ENCODE assay signal across 12 mouse cellular contexts in genomic region chr13:59726139-59726867, GRCm38 (mm10). TPM values are rescaled to one million over a fixed set of nuclear protein-coding genes. Genes with fewer than 3 reads are reported as not detected.
A peak's percentile ranks its signal among the peaks of the same experiment; 100 is the strongest.
DNase-seq lines count a peak whose midpoint lies in the region; ATAC-seq and TF ChIP-seq lines count a peak whose summit lies in the region.
"Had no signal": no experiment of that assay in that cellular context is flagged by ENCODE, and none has a peak within 500 bp of the region (broad histone marks: within the 10 kb centered on the region; RNA-seq: fewer than 3 reads in every experiment).

No protein-coding gene starts in this region.

- peaks cover 6% of the 10 kb centered on the region for H3K4me1 ChIP-seq in forebrain, embryonic 12.5 days
- H3K4me1 ChIP-seq in limb, embryonic 13.5 days: peaks cover 14% of the 10 kb centered on the region
- H3K4me1 ChIP-seq in neural tube, embryonic 15.5 days: peaks cover 19% of the 10 kb centered on the region

- ATAC-seq in forebrain, embryonic 12.5 days (ENCODE audit: low FRiP score): no peak
- ATAC-seq in limb, embryonic 13.5 days (ENCODE audit: low FRiP score, low read depth): no peak
- ATAC-seq in neural tube, embryonic 15.5 days (ENCODE audit: low FRiP score): no peak
- no peak for ATAC-seq in frontal cortex, adult (ENCODE audit: low TSS enrichment)

- WGBS in forebrain, embryonic 12.5 days: 39% methylated on average over 29 of the region's 29 CpGs
- 22% methylated on average over 29 of the region's 29 CpGs for WGBS in limb, embryonic 13.5 days
- WGBS in neural tube, embryonic 15.5 days: 27% methylated on average over 29 of the region's 29 CpGs

- no peak for DNase-seq in layer of hippocampus, adult 2 months (ENCODE audit: low spot score in 2 of 2)
- no peak for DNase-seq in layer of hippocampus, adult 9-10 months (ENCODE audit: low spot score)
- no peak for DNase-seq in frontal cortex, postnatal 25 days (ENCODE audit: low spot score in 2 of 2)
- no peak for DNase-seq in layer of hippocampus, postnatal 10 days (ENCODE audit: low spot score in 2 of 2)
- DNase-seq: kidney, adult 11 months; thymus, adult 18-20 months had no signal

- H3K36me3 ChIP-seq in forebrain, embryonic 12.5 days (replicated peaks): no peaks in the 10 kb centered on the region
- no peaks in the 10 kb centered on the region for H3K36me3 ChIP-seq in limb, embryonic 13.5 days
- no peaks in the 10 kb centered on the region for H3K36me3 ChIP-seq in neural tube, embryonic 15.5 days

- no peak overlapping the region for H3K9ac ChIP-seq in forebrain, embryonic 12.5 days
- peak overlapping the region; percentile 39; the same call in 1 of the 2 replicates for H3K9ac ChIP-seq in limb, embryonic 13.5 days
- no peak overlapping the region for H3K9ac ChIP-seq in neural tube, embryonic 15.5 days (replicated peaks)

- 0 out of 2 replicates have a peak, but pooled peaks cover 13% of the 10 kb centered on the region for H3K27me3 ChIP-seq in forebrain, embryonic 12.5 days
- H3K27me3 ChIP-seq in limb, embryonic 13.5 days: peaks cover 3% of the 10 kb centered on the region; the same call in 1 of the 2 replicates
- 0 out of 2 replicates have a peak, but pooled peaks cover 5% of the 10 kb centered on the region for H3K27me3 ChIP-seq in neural tube, embryonic 15.5 days (replicated peaks)

- no peak for TF ChIP-seq CTCF in layer of hippocampus, adult 2 months (conservative IDR thresholded peaks at IDR 0.05)

- no peaks in the 10 kb centered on the region for H3K9me3 ChIP-seq in forebrain, embryonic 12.5 days
- H3K9me3 ChIP-seq in limb, embryonic 13.5 days: no peaks in the 10 kb centered on the region
- H3K9me3 ChIP-seq in neural tube, embryonic 15.5 days (replicated peaks): no peaks in the 10 kb centered on the region

- peak overlapping the region; percentile 38 for H3K4me2 ChIP-seq in forebrain, embryonic 12.5 days
- peak overlapping the region; percentile 57 for H3K4me2 ChIP-seq in limb, embryonic 13.5 days (replicated peaks)
- H3K4me2 ChIP-seq in neural tube, embryonic 15.5 days: peak overlapping the region; percentile 45

- no peak overlapping the region for H3K27ac ChIP-seq in layer of hippocampus, adult 2 months
- no peak overlapping the region for H3K27ac ChIP-seq in forebrain, embryonic 12.5 days
- no peak overlapping the region for H3K27ac ChIP-seq in limb, embryonic 13.5 days
- no peak overlapping the region for H3K27ac ChIP-seq in neural tube, embryonic 15.5 days (replicated peaks)

- H3K4me3 ChIP-seq in layer of hippocampus, adult 2 months: peak overlapping the region; percentile 32; the same call in 1 of the 2 replicates
- no peak overlapping the region for H3K4me3 ChIP-seq in forebrain, embryonic 12.5 days (replicated peaks)
- H3K4me3 ChIP-seq in limb, embryonic 13.5 days: peak overlapping the region; percentile 25
- no peak overlapping the region; the same call in 1 of the 2 replicates for H3K4me3 ChIP-seq in neural tube, embryonic 15.5 days (replicated peaks)
- H3K4me3 ChIP-seq: myocyte had no signal

RNA-seq across cellular contexts. Expression of gene Spata31d1d, which starts 5.2 kb away (rescaled TPM):
- total RNA-seq in layer of hippocampus, adult 2 months (2021): not detected
- not detected in 2 replicates for polyA plus RNA-seq in forebrain, embryonic 12.5 days (2016; fragmentation: Nextera tagmentation; extraction: Ambion mirVana)
- not detected in 2 replicates for polyA plus RNA-seq in limb, embryonic 13.5 days (2015; fragmentation: Nextera tagmentation; extraction: Ambion mirVana)
- polyA plus RNA-seq in neural tube, embryonic 15.5 days (2015; fragmentation: Nextera tagmentation; extraction: Ambion mirVana): not detected in 2 replicates
- not detected for total RNA-seq in layer of hippocampus, postnatal 10 days (2021)
- polyA plus RNA-seq: myocyte had no signal

RNA-seq across cellular contexts. Expression of gene Spata31d1b, which starts 14.2 kb away (rescaled TPM):
- under 1 TPM in 1 of 2 experiments, not detected in 1; 0.12 TPM for total RNA-seq in layer of hippocampus, adult 2 months (2021)
- polyA plus RNA-seq in forebrain, embryonic 12.5 days (2016; fragmentation: Nextera tagmentation; extraction: Ambion mirVana): not detected in 2 replicates
- polyA plus RNA-seq in limb, embryonic 13.5 days (2015; fragmentation: Nextera tagmentation; extraction: Ambion mirVana): not detected in 2 replicates
- not detected in 2 replicates for polyA plus RNA-seq in neural tube, embryonic 15.5 days (2015; fragmentation: Nextera tagmentation; extraction: Ambion mirVana)
- total RNA-seq in layer of hippocampus, postnatal 10 days (2021): under 1 TPM in 1 of 2 experiments, not detected in 1; 0.11 TPM
- polyA plus RNA-seq: myocyte had no signal

RNA-seq across cellular contexts. Expression of gene Spata31d1a, which starts 16.2 kb away (rescaled TPM):
- under 1 TPM; 0.22 to 0.26 TPM for total RNA-seq in layer of hippocampus, adult 2 months (2021)
- 0.17 and 0.28 TPM in 2 replicates for polyA plus RNA-seq in forebrain, embryonic 12.5 days (2016; fragmentation: Nextera tagmentation; extraction: Ambion mirVana)
- polyA plus RNA-seq in limb, embryonic 13.5 days (2015; fragmentation: Nextera tagmentation; extraction: Ambion mirVana): not detected in 2 replicates
- 0.03 and 0.13 TPM in 2 replicates for polyA plus RNA-seq in neural tube, embryonic 15.5 days (2015; fragmentation: Nextera tagmentation; extraction: Ambion mirVana)
- total RNA-seq in layer of hippocampus, postnatal 10 days (2021): under 1 TPM; 0.11 to 0.21 TPM
- polyA plus RNA-seq: myocyte had no signal

RNA-seq across cellular contexts. Expression of gene 1700014D04Rik, which starts 20.2 kb away (rescaled TPM):
- total RNA-seq in layer of hippocampus, adult 2 months (2021): under 1 TPM; 0.31 to 0.86 TPM
- 0.05 TPM in 1 of 2 replicates, not detected in the other for polyA plus RNA-seq in forebrain, embryonic 12.5 days (2016; fragmentation: Nextera tagmentation; extraction: Ambion mirVana)
- polyA plus RNA-seq in limb, embryonic 13.5 days (2015; fragmentation: Nextera tagmentation; extraction: Ambion mirVana): 0.06 TPM in 1 of 2 replicates, not detected in the other
- 0.14 and 0.22 TPM in 2 replicates for polyA plus RNA-seq in neural tube, embryonic 15.5 days (2015; fragmentation: Nextera tagmentation; extraction: Ambion mirVana)
- 1 to 10 TPM in 1 of 2 experiments, under 1 TPM in 1; 0.56 to 1.2 TPM for total RNA-seq in layer of hippocampus, postnatal 10 days (2021)
- polyA plus RNA-seq: myocyte had no signal

RNA-seq across cellular contexts. Expression of gene 4921517D22Rik, which starts 32.4 kb away (rescaled TPM):
- not detected for total RNA-seq in layer of hippocampus, adult 2 months (2021)
- not detected in 2 replicates for polyA plus RNA-seq in forebrain, embryonic 12.5 days (2016; fragmentation: Nextera tagmentation; extraction: Ambion mirVana)
- polyA plus RNA-seq in limb, embryonic 13.5 days (2015; fragmentation: Nextera tagmentation; extraction: Ambion mirVana): not detected in 2 replicates
- not detected in 2 replicates for polyA plus RNA-seq in neural tube, embryonic 15.5 days (2015; fragmentation: Nextera tagmentation; extraction: Ambion mirVana)
- total RNA-seq in layer of hippocampus, postnatal 10 days (2021): not detected
- polyA plus RNA-seq: cortical plate, adult 2 months; myocyte had no signal

Comparison
In these comparisons a context has a peak if more than half of its experiments do, and no peak if none do; other contexts are left out.
1. H3K4me3 ChIP-seq: peak in layer of hippocampus, adult 2 months (single experiment) and limb, embryonic 13.5 days (single experiment); none in forebrain, embryonic 12.5 days (single experiment) and neural tube, embryonic 15.5 days (single experiment).
2. Peak in every context shown above with its lines, with median percentiles within 50 percentile points of each other: H3K4me2 ChIP-seq.